Mouse (Mus musculus) frontal cortex, postnatal 14 days (tissue): ENCODE measurements around the gene Lrrc74b.
"Not testable (repeated sequence)": the region's sequence is repeated elsewhere in the genome, so short reads cannot be mapped to it uniquely, and the experiment has no call there.

Source experiments
- DNase-seq, 2 experiments: peaks; one replicate each; pipeline ENCODE4 v3.0.0; 2022; ENCODE audit warnings: low spot score in 2 of 2

Gene Lrrc74b

DNA sequence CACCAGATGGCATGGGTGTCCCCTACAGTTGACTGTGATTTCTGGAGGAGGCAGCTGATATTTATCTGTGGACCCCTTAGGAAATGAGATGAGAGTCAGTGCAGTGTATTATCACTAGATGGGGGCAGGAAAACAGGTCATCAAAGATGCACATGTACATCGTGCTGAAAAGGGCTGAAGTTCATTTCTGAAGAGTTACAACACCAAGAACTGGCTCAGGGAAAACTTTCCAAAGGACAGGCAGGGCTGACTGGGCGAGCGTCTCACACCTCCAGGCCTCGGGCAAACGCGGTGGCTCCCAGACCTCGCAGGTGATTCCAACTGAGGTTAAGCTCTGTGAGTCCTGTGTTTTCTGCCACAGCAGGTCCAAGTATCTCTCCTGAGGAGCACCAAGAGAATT, 8.2 kb downstream of the Lrrc74b start:
- no peak for DNase-seq

GRCm38 (mm10) chr16:17542632-17543031, 18.4 kb downstream of the Lrrc74b start:
- no peak for DNase-seq

- no peak for DNase-seq
Measured at GRCm38 (mm10) chr16:17536584-17536983, 24.5 kb downstream of the Lrrc74b start.

DNA sequence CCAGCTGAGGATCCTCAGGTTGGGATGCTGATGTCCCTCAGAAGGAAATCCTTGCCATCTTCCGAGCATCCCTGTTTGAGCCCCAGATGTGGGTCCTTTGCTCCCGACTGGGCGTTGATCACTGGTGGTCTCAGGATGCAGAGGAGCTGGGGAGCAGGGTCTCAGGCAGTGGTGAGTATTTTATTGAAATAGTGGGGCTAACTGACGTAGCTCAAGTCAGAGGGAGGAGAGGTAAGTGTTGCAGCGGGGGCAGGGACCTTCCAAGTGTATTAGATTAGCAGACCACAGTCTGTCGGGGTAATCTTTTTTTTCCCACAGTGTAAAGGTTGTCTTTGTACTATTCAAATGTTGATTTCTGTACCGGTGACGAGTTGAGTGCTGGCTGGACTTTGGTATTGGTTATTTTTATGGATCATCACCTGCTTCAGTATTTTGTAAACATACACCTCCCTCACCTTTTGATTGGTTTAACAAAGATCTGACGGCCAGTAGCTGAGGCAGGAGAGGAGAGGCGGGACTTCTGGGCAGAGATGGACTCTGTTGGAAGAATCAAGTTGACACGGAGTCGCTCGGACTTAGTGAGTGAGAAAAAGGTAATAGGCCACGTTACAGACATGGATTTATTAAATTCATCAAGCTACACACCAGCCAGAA, 28.2 kb downstream of the Lrrc74b start:
- DNase-seq, result no peak

- no peak for DNase-seq
Measured at GRCm38 (mm10) chr16:17532271-17532670, 28.8 kb downstream of the Lrrc74b start.

- DNase-seq, result peak; percentile 93 to 95
Measured at GRCm38 (mm10) chr16:17530640-17531288, 30.3 kb downstream of the Lrrc74b start, which contains the start of gene Thap7. Gene Thap7, minus strand, starts transcription at chr16:17531136.

DNA sequence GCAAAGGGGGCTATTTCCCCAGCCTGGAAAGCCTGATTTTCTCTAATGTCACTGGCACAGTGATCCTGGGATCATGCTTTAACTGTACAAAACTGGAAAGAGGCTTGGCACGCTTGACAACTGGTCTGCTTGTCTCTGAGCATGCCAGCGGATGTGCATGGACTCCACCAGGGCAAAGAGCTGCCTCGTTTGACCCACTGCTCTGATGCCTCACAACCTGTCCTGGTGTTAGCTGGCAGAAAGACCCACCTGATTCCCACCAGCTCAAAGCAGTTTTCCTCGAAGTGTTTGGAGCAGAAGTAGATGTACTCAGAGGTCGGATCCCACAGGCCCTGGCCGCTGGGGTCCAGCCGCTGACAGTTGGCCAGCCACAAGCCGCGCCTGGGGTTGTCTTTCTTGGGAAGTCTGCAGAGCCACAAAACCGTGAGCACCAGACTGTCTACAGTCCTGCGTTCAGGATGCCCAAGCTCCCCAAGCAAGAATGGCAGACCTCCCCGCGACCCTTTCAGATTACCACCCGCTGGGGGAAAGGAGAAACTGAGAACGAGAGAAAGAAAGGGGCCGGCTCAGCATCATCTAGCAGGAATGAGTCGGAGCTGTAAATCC, 31.0 kb downstream of the Lrrc74b start:
- DNase-seq, result no peak

- no peak for DNase-seq
Measured at GRCm38 (mm10) chr16:17528276-17528675, 32.8 kb downstream of the Lrrc74b start.

DNA sequence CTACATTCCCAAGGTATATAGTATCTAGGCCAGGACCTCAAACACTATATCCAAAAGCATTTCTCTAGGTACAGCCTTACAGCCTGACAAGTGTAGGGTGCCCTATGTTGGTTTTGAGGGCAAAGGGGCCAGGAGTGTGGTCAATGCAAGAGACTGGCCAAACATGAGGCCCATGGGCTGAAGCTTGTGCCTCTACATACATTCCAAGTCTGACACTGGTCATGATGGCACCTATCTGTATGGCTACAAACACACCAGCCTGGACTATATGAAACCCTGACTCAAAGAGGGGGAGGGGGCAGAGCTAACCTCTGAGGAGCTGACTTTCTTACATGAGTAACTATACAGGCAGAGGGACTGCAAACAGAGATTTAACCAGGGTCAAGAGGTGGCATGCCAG, 33.4 kb downstream of the Lrrc74b start:
- no peak for DNase-seq

DNA sequence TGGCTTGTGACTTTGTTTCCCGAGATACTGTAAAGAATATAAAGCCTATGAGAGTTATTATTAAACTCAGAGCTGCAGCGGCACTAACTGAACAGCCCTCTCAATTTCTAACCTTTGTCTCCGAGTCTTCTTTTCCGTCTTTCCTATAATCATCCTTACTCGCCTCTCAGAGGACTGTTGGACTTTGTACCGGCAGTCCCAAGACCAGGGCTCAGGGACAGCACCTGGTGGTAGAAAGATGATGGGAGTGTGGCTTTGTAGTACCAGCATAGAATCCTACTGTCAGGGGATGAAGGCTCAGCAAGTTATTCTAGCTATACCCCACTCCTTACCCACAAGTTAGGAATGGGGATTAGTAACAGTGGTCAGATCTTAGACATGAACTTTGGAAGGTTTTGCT, 34.8 kb downstream of the Lrrc74b start:
- DNase-seq, result no peak

DNA sequence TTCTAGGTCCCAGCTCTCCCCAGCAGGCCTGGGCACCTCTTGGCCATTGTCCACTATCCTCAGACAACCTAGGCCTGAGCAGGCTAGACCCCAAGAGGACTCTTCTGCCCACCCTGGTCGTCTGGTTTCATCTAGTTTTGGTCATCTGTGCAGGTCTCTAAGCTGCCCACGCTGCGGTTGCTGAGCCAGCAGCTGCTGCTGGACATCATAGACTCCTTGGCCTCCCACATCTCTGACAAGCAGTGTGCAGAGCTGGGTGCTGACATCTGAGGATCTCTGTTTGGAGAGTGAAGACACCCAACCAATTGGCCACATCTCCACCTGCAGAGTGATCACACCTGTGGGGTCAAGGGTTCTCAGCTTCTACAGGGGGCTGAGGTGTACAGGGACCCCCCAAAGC, 35.5 kb downstream of the Lrrc74b start:
- DNase-seq, result no peak

DNA sequence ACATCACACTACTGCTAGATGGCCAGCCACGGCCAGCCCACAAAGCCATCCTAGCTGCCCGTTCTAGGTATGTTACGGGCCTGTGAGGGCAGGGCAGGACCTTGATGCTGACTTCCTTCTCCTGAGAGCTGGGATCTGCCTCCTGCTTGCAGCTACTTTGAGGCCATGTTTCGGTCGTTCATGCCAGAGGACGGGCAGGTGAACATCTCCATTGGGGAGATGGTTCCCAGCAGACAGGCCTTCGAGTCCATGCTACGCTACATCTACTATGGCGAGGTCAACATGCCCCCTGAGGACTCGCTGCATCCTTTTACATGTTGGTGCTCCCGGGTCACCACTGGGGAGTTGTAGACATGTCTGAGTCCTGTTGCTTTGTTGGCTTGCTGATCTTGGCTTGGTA, 36.9 kb downstream of the Lrrc74b start:
- no peak for DNase-seq

DNA sequence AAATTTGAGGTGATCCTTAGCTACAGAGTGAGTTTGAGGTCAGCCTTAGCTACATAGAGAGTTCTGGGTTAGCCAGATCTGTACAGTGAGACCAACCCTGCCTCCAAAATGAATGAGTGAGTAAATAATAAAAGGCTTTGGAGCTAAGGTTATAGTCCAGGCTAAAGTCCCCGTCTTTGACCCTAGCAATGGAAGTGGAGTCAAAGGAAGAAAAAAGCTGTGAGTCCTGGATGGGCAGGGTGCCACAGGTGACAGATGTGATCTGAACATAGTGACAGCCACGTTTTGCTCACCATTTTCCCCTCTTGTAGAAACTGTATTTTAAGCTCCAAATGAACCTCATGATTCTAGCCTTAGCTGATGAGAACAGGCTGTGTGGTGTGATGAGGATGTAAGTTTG, 42.1 kb downstream of the Lrrc74b start:
- DNase-seq, result no peak

DNA sequence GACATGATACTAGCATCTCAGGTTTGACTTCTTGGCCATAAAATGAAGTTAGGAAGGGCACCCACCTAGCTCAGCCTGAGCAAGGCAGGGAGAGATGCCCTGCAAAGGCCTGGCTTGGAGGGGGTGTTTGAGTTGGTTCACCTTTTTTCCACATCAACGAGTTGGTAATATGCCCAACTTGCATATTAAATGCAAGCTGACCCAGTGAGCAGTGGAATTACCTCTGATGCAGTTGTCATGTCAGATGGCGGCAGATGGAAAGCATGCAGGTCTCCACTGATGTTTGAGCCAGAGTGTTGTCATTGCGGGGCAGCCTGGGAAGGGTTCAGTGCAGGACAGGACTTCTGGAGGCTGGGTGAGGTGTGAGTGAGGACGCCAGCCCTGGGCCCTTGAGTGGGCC, 49.6 kb downstream of the Lrrc74b start:
- DNase-seq, result no peak

- no peak for DNase-seq
Measured at GRCm38 (mm10) chr16:17510686-17511085, 50.4 kb downstream of the Lrrc74b start.

DNA sequence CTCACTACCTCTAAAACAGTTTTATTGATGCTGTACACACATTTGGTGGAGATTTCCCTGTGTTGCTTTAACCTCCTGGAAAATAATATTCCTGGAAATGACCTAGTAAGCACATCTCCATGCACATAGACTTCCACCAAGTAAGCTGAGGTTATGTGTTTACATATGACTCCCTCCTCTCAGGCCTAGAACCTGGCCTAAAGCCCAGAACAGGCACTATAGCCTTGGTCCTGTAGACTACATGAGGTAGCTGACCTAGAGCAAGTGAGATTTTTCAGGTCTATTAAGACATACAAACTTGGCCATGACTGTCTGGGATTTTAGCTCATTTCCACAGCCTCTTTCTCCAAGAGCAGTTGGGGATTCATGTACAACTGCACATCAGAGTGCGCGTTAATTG, 50.9 kb downstream of the Lrrc74b start:
- DNase-seq, result no peak

GRCm38 (mm10) chr16:17509240-17509597, 51.8 kb downstream of the Lrrc74b start:
- DNase-seq, result no peak

GRCm38 (mm10) chr16:17508546-17509239, 52.4 kb downstream of the Lrrc74b start, which contains the start of gene Lztr1:
Gene Lztr1, plus strand, starts transcription at chr16:17508688.
- DNase-seq, result peak; percentile 79 to 86

GRCm38 (mm10) chr16:17508031-17508430, 53.0 kb downstream of the Lrrc74b start:
- DNase-seq, result not testable (repeated sequence)

DNA sequence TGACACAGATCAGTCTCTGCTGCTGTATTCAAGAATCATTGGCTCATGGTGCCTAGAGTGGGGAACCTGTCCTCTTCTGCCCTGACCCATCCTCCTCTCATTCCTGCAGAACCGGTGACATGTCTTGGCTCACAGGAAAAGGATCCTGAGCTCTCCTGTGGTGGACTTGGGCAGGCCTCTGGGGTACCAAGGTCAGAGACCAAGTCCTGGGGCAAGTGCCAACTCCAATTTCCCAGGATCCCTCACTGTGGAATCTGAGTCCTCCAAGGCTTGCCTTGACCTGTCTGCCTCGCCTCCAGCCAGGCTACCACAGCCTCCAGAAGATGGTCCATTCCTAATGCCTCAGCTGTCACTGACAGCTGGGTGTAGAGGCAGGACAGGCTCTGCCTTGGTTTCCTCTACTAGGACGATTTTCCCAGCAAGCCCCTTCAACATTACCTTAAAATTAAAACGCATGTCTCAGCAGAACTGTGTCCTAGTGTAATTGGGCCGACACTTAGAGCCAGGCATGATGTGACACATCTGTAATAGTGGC, 54.0 kb downstream of the Lrrc74b start:
- DNase-seq, result no peak

GRCm38 (mm10) chr16:17502681-17503080, 58.4 kb downstream of the Lrrc74b start:
- DNase-seq, result no peak

- no peak for DNase-seq
Measured at GRCm38 (mm10) chr16:17499249-17499883, 61.7 kb downstream of the Lrrc74b start.
